Mouse (Mus musculus) embryonic facial prominence, embryonic 13.5 days (tissue): Measurements from ENCODE around the gene Xlr5a. TPM values are rescaled to one million over a fixed set of nuclear protein-coding genes. Genes with fewer than 3 reads are reported as not detected.
"Not testable (repeated sequence)": the region's sequence is repeated elsewhere in the genome, so short reads cannot be mapped to it uniquely, and the experiment has no call there.

Experiments
- ATAC-seq: fragments of 200-750 bp; cut with Nextera tagmentation; 2 replicates; pipeline ENCODE4 v1.8.0; 2017; ENCODE audit warnings: low read depth; ENCODE audit not compliant: insufficient number of reproducible peaks, insufficient read depth, low FRiP score, low TSS enrichment
- H3K27ac ChIP-seq: fragments of 300-500 bp; sonication (generic); 2 replicates; pipeline ENCODE4 v1.5.1; 2015; ENCODE audit warnings: moderate library complexity, mild to moderate bottlenecking, inconsistent platforms
- H3K27me3 ChIP-seq: fragments of 300-500 bp; sonication (generic); 2 replicates; pipeline ENCODE4 v1.6.1; 2015; ENCODE audit warnings: mild to moderate bottlenecking, inconsistent platforms
- H3K36me3 ChIP-seq: fragments of 300-500 bp; sonication (generic); 2 replicates; pipeline ENCODE4 v1.6.1; 2015; ENCODE audit warnings: mild to moderate bottlenecking, inconsistent platforms
- H3K4me1 ChIP-seq: fragments of 300-500 bp; sonication (generic); 2 replicates; pipeline ENCODE4 v1.6.1; 2015; ENCODE audit warnings: inconsistent platforms
- H3K4me2 ChIP-seq: fragments of 300-500 bp; sonication (generic); 2 replicates; pipeline ENCODE4 v1.6.1; 2015; ENCODE audit warnings: moderate library complexity, mild to moderate bottlenecking, inconsistent platforms
- H3K4me3 ChIP-seq: fragments of 300-500 bp; sonication (generic); 2 replicates; pipeline ENCODE4 v1.5.1; 2015; ENCODE audit warnings: mild to moderate bottlenecking, inconsistent platforms
- H3K9ac ChIP-seq: fragments of 300-500 bp; sonication (generic); 2 replicates; pipeline ENCODE4 v1.6.1; 2015; ENCODE audit warnings: mild to moderate bottlenecking, inconsistent platforms
- H3K9me3 ChIP-seq: fragments of 300-500 bp; sonication (generic); 2 replicates; pipeline ENCODE4 v1.6.1; 2016; ENCODE audit warnings: inconsistent platforms
- WGBS: fragments of 180-500 bp; shearing (Covaris S2); methylation state at CpG from one replicate; pipeline ENCODE4 v1.1.7; 2015; ENCODE audit warnings: mixed read lengths; 5-methylcytosine and 5-hydroxymethylcytosine counted together
- polyA plus RNA-seq: library from polyadenylated mRNA; unstranded; fragments of >200 nt; fragmentation: Nextera tagmentation; extraction: Ambion mirVana; gene quantifications from 2 replicates; pipeline ENCODE4 v1.2.1, GENCODE M21; 2015

Xlr5a gene
- polyA plus RNA-seq, result not detected in 2 replicates

- not testable (repeated sequence) for H3K36me3 ChIP-seq, H3K27ac ChIP-seq, H3K4me1 ChIP-seq, H3K9me3 ChIP-seq, H3K27me3 ChIP-seq, H3K4me2 ChIP-seq, ATAC-seq, H3K4me3 ChIP-seq, H3K9ac ChIP-seq
- 90% methylated on average over 15 of the region's 17 CpGs for WGBS
Measured at GRCm38 (mm10) chrX:73292876-73293275, at the start of gene Xlr5a, which contains the start of gene Xlr5c. TSS of gene Xlr5a (minus strand) at chrX:73292976. TSS of gene Xlr5c (minus strand) at chrX:73292976.

DNA sequence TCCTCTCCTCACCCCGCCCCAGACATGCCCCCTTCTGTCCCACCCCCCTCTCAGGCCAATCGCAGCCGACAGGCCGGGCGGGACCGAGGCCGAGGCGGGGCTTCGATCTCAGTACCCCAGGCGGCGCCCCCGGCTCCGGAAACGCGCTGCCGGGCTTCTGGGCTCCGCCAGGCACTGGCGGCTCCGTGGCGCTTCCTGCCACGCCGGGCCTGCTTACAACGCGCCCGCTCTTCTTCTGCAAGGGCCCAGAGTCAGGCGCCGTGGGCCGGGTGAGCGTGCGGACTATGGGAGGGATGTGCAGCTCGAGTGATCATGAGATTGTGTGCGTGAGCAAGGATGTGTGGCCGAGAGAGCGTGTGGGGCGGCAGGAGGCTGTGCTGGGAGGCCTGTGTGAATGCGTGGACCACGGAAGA, 49.7 kb upstream of the Xlr5a start, which contains the start of gene Zfp275:
TSS of gene Zfp275 (plus strand) at position 139 of the 413 bp plus-strand sequence.
- 20% methylated on average over 37 of the region's 37 CpGs for WGBS
- H3K36me3 ChIP-seq, result no peaks in the 10 kb centered on the region
- H3K4me3 ChIP-seq, result peak within 1 kb of the TSS; percentile 60
- peak within 1 kb of the TSS; percentile 75 for H3K27ac ChIP-seq
- peak; percentile 75; the same call in 1 of the 2 replicates for ATAC-seq
- peak within 1 kb of the TSS; percentile 78 for H3K9ac ChIP-seq
- peak within 1 kb of the TSS; percentile 62 for H3K4me2 ChIP-seq
- H3K4me1 ChIP-seq, result 0 out of 2 replicates have a peak, but pooled peaks cover 3% of the 10 kb centered on the region
- H3K27me3 ChIP-seq, result peaks cover 13% of the 10 kb centered on the region
- no peaks in the 10 kb centered on the region for H3K9me3 ChIP-seq

- no peak for ATAC-seq
- Histone ChIP-seq H3K4me1 (0 out of 2 replicates have a peak, but pooled peaks cover 3% of the 10 kb centered on the region), H3K4me3 (peak overlapping the region; percentile 60), H3K4me2 (peak overlapping the region; percentile 62), H3K27ac (no peak overlapping the region), H3K9ac (peak overlapping the region; percentile 78; the same call in 1 of the 2 replicates), H3K9me3 (no peaks in the 10 kb centered on the region), H3K27me3 (peaks cover 13% of the 10 kb centered on the region), H3K36me3 (no peaks in the 10 kb centered on the region)
- 49% methylated on average over 3 of the region's 3 CpGs for WGBS
Measured at GRCm38 (mm10) chrX:73342068-73342467, 49.3 kb upstream of the Xlr5a start.

DNA sequence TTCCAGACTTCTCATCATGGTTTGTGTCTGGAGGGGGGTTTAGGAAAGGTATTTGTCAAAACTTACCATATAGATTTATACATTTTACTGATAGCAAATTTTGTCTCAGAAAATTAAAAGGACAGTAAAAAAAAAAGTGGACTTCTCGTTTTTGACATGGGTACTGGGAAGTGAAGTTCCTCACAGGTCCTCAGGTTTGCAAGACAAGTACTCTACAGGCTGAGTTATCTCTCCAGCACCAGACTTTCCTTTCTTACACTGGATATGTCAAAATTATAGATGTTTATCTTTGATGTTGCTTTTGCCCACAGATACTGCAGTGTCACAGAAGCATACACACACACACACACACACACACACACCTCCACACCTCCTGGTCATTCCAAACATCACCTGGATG, 48.7 kb upstream of the Xlr5a start:
- Histone ChIP-seq H3K27ac (no peak overlapping the region), H3K4me3 (no peak overlapping the region), H3K9ac (no peak overlapping the region), H3K4me2 (no peak overlapping the region), H3K9me3 (no peaks in the 10 kb centered on the region), H3K36me3 (no peaks in the 10 kb centered on the region), H3K27me3 (peaks cover 18% of the 10 kb centered on the region), H3K4me1 (0 out of 2 replicates have a peak, but pooled peaks cover 3% of the 10 kb centered on the region)
- no peak for ATAC-seq
- WGBS, result 39% methylated on average over 1 of the region's 1 CpGs

GRCm38 (mm10) chrX:73336740-73337139, 44.0 kb upstream of the Xlr5a start, which contains the start of gene Gm45015:
TSS of gene Gm45015 (minus strand) at chrX:73336840.
- no peaks in the 10 kb centered on the region for H3K4me1 ChIP-seq
- no peak within 1 kb of the TSS for H3K9ac ChIP-seq
- peaks cover 21% of the 10 kb centered on the region for H3K27me3 ChIP-seq
- H3K4me3 ChIP-seq, result no peak within 1 kb of the TSS
- no peak within 1 kb of the TSS for H3K27ac ChIP-seq
- no peaks in the 10 kb centered on the region for H3K9me3 ChIP-seq
- 86% methylated on average over 4 of the region's 4 CpGs for WGBS
- H3K4me2 ChIP-seq, result no peak within 1 kb of the TSS
- no peaks in the 10 kb centered on the region for H3K36me3 ChIP-seq
- ATAC-seq, result no peak

- H3K27ac ChIP-seq, result no peak overlapping the region
- H3K36me3 ChIP-seq, result no peaks in the 10 kb centered on the region
- no peaks in the 10 kb centered on the region for H3K4me1 ChIP-seq
- no peaks in the 10 kb centered on the region for H3K9me3 ChIP-seq
- no peak for ATAC-seq
- H3K4me3 ChIP-seq, result no peak overlapping the region
- peaks cover 19% of the 10 kb centered on the region for H3K27me3 ChIP-seq
- no peak overlapping the region for H3K4me2 ChIP-seq
- H3K9ac ChIP-seq, result no peak overlapping the region
Measured at GRCm38 (mm10) chrX:73333548-73333947, 40.8 kb upstream of the Xlr5a start.

DNA sequence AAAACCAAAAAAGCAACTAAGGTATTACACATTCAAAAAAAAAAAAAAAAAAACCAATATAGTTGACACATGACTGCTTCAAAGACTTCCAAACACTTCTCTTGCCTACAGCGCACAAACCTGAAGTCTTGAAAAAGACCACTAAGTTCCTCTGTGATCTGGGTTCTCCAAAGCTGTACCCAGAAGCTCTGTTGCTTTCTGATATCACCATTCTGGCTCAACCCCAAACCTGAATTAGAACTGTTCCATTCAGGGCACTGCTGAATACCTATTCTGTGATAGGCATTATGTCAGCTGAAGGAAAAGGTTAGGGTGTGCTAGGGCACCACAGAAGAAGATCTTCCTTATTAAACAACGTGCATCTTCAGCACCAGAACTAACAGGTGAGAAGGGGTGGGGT, 34.4 kb upstream of the Xlr5a start:
- 66% methylated on average over 2 of the region's 2 CpGs for WGBS
- no peaks in the 10 kb centered on the region for H3K36me3 ChIP-seq
- H3K27me3 ChIP-seq, result peaks cover 7% of the 10 kb centered on the region; the same call in 1 of the 2 replicates
- H3K4me1 ChIP-seq, result no peaks in the 10 kb centered on the region
- no peak for ATAC-seq
- no peak overlapping the region for H3K4me3 ChIP-seq
- no peak overlapping the region for H3K4me2 ChIP-seq
- H3K27ac ChIP-seq, result no peak overlapping the region
- no peaks in the 10 kb centered on the region for H3K9me3 ChIP-seq
- H3K9ac ChIP-seq, result no peak overlapping the region

- Histone ChIP-seq H3K27ac (no peak overlapping the region), H3K4me1 (no peaks in the 10 kb centered on the region), H3K4me3 (no peak overlapping the region), H3K9me3 (no peaks in the 10 kb centered on the region), H3K4me2 (no peak overlapping the region), H3K36me3 (no peaks in the 10 kb centered on the region), H3K9ac (no peak overlapping the region), H3K27me3 (peaks cover 4% of the 10 kb centered on the region; the same call in 1 of the 2 replicates)
- ATAC-seq, result no peak
- 69% methylated on average over 3 of the region's 3 CpGs for WGBS
Measured at GRCm38 (mm10) chrX:73321029-73321428, 28.3 kb upstream of the Xlr5a start.

DNA sequence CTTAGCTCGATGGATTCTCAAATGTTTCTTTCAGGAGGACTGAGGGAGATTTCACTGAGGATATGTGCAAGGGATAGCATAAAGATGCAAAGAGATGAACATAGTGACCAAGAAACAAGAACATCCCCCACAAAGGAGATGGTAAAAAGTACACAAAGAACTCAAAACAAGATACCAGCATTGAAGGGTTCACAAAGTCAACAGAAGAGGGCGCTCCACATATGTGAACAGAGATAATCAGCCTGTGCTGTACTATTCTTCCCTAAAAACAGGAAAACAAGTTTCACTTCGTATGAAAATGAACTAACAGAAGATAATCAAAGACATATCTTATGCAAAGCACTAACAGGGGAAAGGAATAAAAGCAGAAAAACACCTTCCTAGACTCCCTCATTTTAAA, 19.7 kb upstream of the Xlr5a start:
- H3K36me3 ChIP-seq, result no peaks in the 10 kb centered on the region
- no peak overlapping the region for H3K9ac ChIP-seq
- ATAC-seq, result no peak
- 0 out of 2 replicates have a peak, but pooled peaks cover 12% of the 10 kb centered on the region for H3K27me3 ChIP-seq
- H3K27ac ChIP-seq, result no peak overlapping the region
- no peaks in the 10 kb centered on the region for H3K9me3 ChIP-seq
- WGBS, result 36% methylated on average over 3 of the region's 3 CpGs
- no peaks in the 10 kb centered on the region for H3K4me1 ChIP-seq
- no peak overlapping the region for H3K4me2 ChIP-seq
- no peak overlapping the region for H3K4me3 ChIP-seq

GRCm38 (mm10) chrX:73295745-73296144, 3.0 kb upstream of the Xlr5a start:
- H3K27me3 ChIP-seq, H3K27ac ChIP-seq, H3K4me3 ChIP-seq, H3K9me3 ChIP-seq, H3K4me1 ChIP-seq, H3K36me3 ChIP-seq, H3K4me2 ChIP-seq, ATAC-seq, H3K9ac ChIP-seq: not testable (repeated sequence)
- 71% methylated on average over 10 of the region's 10 CpGs for WGBS

DNA sequence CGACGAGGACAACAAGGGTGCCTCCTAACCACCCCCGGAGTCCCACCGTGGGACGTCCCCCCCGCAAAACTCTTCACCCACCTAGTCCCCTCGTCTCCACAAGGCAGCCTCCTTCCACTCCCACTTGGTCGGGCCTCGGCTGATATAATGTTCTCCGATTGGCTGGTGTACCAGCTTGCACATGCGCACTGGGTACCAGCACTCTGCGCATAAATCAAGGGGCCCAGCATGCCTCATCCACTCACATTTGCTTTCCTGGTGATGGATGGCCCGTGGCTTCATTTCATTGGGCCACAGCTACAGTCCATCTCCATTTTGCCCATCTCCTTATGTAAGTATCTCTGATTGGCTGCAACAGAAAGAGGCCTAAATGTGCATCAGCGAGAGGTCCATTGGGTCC, 27.5 kb downstream of the Xlr5a start, which contains the start of gene Xlr3c:
TSS of gene Xlr3c (minus strand) at position 121 of the 400 bp plus-strand sequence.
- H3K27me3 ChIP-seq, H3K4me1 ChIP-seq, H3K9me3 ChIP-seq, H3K36me3 ChIP-seq, H3K4me3 ChIP-seq, H3K27ac ChIP-seq, ATAC-seq, H3K4me2 ChIP-seq, H3K9ac ChIP-seq: not testable (repeated sequence)
- WGBS, result 90% methylated on average over 14 of the region's 14 CpGs

DNA sequence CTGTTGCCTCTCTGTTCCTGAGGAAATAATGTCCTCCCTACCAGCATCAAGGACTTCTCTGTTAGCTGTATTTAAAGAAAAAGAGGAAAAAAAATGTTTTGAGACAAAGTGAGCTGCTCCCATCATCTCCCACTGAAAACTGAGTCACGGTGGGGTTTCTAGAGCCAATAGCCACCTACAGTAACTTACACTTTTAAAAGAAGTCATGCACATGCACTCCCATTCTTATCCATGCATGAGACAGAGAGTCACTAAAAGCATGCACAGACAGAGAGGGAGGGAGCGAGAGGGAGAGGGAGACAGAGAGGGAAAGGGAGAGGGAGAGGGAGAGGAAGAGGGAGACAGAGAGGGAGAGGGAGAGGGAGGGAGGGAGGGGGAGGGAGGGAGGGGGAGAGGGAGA, 30.3 kb downstream of the Xlr5a start:
- not testable (repeated sequence) for H3K27me3 ChIP-seq, H3K4me3 ChIP-seq, H3K4me1 ChIP-seq, H3K27ac ChIP-seq, ATAC-seq, H3K9ac ChIP-seq, H3K9me3 ChIP-seq, H3K36me3 ChIP-seq, H3K4me2 ChIP-seq
- WGBS, result 76% methylated on average over 1 of the region's 2 CpGs
